Mouse (Mus musculus) adipocyte (in vitro differentiated cells): ENCODE measurements at regions not wholly inside any gene's neighbourhood (a gene's known extent, or its start where the extent isn't known, plus 50 kb on each side); places are given as distances from the start of the nearest gene placed in this dataset.

Experiments
- DNase-seq: peaks from one replicate; pipeline ENCODE4 v3.0.0-alpha.2; 2016; ENCODE audit warnings: low spot score

GRCm38 (mm10) chr13:5779410-5779809, 81.9 kb upstream of the Klf6 start:
- DNase-seq: no peak

GRCm38 (mm10) chr13:5782540-5782939, 78.7 kb upstream of the Klf6 start:
- no peak for DNase-seq

- no peak for DNase-seq
Observed at GRCm38 (mm10) chr13:5787114-5787513, 74.2 kb upstream of the Klf6 start.

GRCm38 (mm10) chr13:5789302-5789701, 72.0 kb upstream of the Klf6 start:
- DNase-seq: no peak

GRCm38 (mm10) chr13:5802079-5802478, 59.2 kb upstream of the Klf6 start:
- DNase-seq: peak; percentile 80

- no peak for DNase-seq
Observed at GRCm38 (mm10) chr13:5802826-5803225, 58.5 kb upstream of the Klf6 start.

GRCm38 (mm10) chr13:5803540-5804380, 57.5 kb upstream of the Klf6 start:
- DNase-seq: peak; percentile 77

GRCm38 (mm10) chr13:5804381-5804941, 56.8 kb upstream of the Klf6 start:
- no peak for DNase-seq

- DNase-seq: no peak
Observed at GRCm38 (mm10) chr13:5808380-5808779, 52.9 kb upstream of the Klf6 start.
